Mouse (Mus musculus): ENCODE measurements at regions not wholly inside any gene's neighbourhood (a gene's known extent, or its start where the extent isn't known, plus 50 kb on each side); places are given as distances from the start of the nearest gene placed in this dataset.

- Histone ChIP-seq H3K4me1 (ENCODE audit: control insufficient read depth, insufficient read depth) (no peaks in the 10 kb centered on the region), H3K4me2 (ENCODE audit: low read depth, low read length) (no peak overlapping the region), H3K27me3 (ENCODE audit: control insufficient read depth, insufficient read depth, low read length) (no peaks in the 10 kb centered on the region), H3K36me3 (replicated peaks; ENCODE audit: control insufficient read depth, insufficient read depth, low read length) (no peaks in the 10 kb centered on the region), H3K27ac (ENCODE audit: low read depth) (no peak overlapping the region), H3K9me3 (replicated peaks; ENCODE audit: control insufficient read depth, low read length) (no peaks in the 10 kb centered on the region), H3K9ac (replicated peaks; ENCODE audit: low read depth, low read length) (no peak overlapping the region), H3K4me3 (ENCODE audit: low read depth, low read length) (no peak overlapping the region)
- TF ChIP-seq EP300 (IDR thresholded peaks at IDR 0.05; ENCODE audit: low read depth) (no peak), CTCF (IDR thresholded peaks at IDR 0.05; ENCODE audit: low read depth) (no peak)
- DNase-seq (ENCODE audit: low spot score) = no peak
- WGBS = 56% methylated on average over 7 of the region's 7 CpGs
- no peak for ATAC-seq (ENCODE audit: insufficient read depth, low read depth)
Observed at GRCm38 (mm10) chr3:136380644-136381043, 54.8 kb upstream of the Bank1 start.

GRCm38 (mm10) chr3:136379741-136380398 is 54.0 kb upstream of the Bank1 start:
- H3K27me3 ChIP-seq (ENCODE audit: control insufficient read depth, insufficient read depth, low read length) = no peaks in the 10 kb centered on the region
- WGBS = 37% methylated on average over 6 of the region's 6 CpGs
- ATAC-seq (ENCODE audit: insufficient read depth, low read depth) (no peak), DNase-seq (ENCODE audit: low spot score) (no peak)
- no peaks in the 10 kb centered on the region for H3K4me1 ChIP-seq (ENCODE audit: control insufficient read depth, insufficient read depth)
- TF ChIP-seq EP300 (IDR thresholded peaks at IDR 0.05; ENCODE audit: low read depth) (no peak), CTCF (IDR thresholded peaks at IDR 0.05; ENCODE audit: low read depth) (no peak)
- H3K27ac ChIP-seq (ENCODE audit: low read depth) = no peak overlapping the region
- H3K4me3 ChIP-seq (ENCODE audit: low read depth, low read length) = no peak overlapping the region
- no peak overlapping the region for H3K9ac ChIP-seq (replicated peaks; ENCODE audit: low read depth, low read length)
- no peaks in the 10 kb centered on the region for H3K36me3 ChIP-seq (replicated peaks; ENCODE audit: control insufficient read depth, insufficient read depth, low read length)
- H3K4me2 ChIP-seq (ENCODE audit: low read depth, low read length) = no peak overlapping the region
- H3K9me3 ChIP-seq (replicated peaks; ENCODE audit: control insufficient read depth, low read length) = no peaks in the 10 kb centered on the region

GRCm38 (mm10) chr3:136376893-136377292 is 51.0 kb upstream of the Bank1 start:
- Histone ChIP-seq H3K36me3 (replicated peaks; ENCODE audit: control insufficient read depth, insufficient read depth, low read length) (no peaks in the 10 kb centered on the region), H3K9ac (replicated peaks; ENCODE audit: low read depth, low read length) (no peak overlapping the region), H3K4me3 (ENCODE audit: low read depth, low read length) (no peak overlapping the region), H3K27ac (ENCODE audit: low read depth) (no peak overlapping the region), H3K9me3 (replicated peaks; ENCODE audit: control insufficient read depth, low read length) (no peaks in the 10 kb centered on the region), H3K4me1 (ENCODE audit: control insufficient read depth, insufficient read depth) (no peaks in the 10 kb centered on the region), H3K4me2 (ENCODE audit: low read depth, low read length) (no peak overlapping the region), H3K27me3 (ENCODE audit: control insufficient read depth, insufficient read depth, low read length) (no peaks in the 10 kb centered on the region)
- TF ChIP-seq CTCF (IDR thresholded peaks at IDR 0.05; ENCODE audit: low read depth) (no peak), EP300 (IDR thresholded peaks at IDR 0.05; ENCODE audit: low read depth) (no peak)
- DNase-seq (ENCODE audit: low spot score) = no peak
- 74% methylated on average over 4 of the region's 4 CpGs for WGBS
- ATAC-seq (ENCODE audit: insufficient read depth, low read depth) = no peak
